Mouse (Mus musculus) activated CD4-positive, CD25-positive, alpha-beta regulatory T cell, adult 4 months (primary cell): Measurements from ENCODE around the gene Uba3. TPM values are rescaled to one million over a fixed set of nuclear protein-coding genes. Genes with fewer than 3 reads are reported as not detected.

Experiments used
- ATAC-seq: one replicate; pipeline ENCODE4 v1.8.0; 2017
- polyA plus RNA-seq, 2 experiments: library from polyadenylated mRNA; unstranded; fragments of 100-300 nt; shearing (Covaris generic); gene quantifications; one replicate each; pipeline ENCODE4 v1.2.1; 2017

Uba3 gene
- 10 to 100 TPM; 34.6 to 41.3 TPM for polyA plus RNA-seq

DNA sequence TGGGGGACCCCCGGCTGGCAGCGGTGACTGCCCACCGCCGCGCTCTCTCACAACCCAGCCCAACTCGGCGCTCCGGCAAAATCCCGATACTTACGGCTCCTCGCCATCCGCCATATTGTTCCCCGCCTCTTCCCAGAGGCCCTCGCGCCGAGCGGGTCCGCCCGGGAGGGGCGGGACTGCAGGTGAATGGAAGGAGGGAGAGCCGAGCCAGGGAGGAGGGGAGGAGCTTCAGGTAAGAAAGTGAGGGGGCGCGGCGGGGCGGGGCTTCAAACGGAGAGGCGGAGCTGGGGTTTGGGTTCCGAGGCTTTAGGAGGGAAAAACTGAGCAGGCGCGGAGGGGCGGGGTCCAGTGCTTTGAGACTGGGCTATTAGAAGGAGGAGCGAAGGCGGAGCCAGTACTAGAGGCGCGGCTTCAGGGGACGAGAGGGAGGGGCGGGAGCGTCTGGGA, at the start of gene Uba3:
Gene Uba3 (minus strand): TSS at position 209 of the 447 bp plus-strand sequence.
- ATAC-seq, result peak; percentile 83

GRCm38 (mm10) chr6:97252711-97253221, 47.3 kb upstream of the Uba3 start, which contains the start of gene Lmod3:
Gene Lmod3 (minus strand): TSS chr6:97252759.
- no peak for ATAC-seq

- no peak for ATAC-seq
Observed at GRCm38 (mm10) chr6:97252086-97252485, 46.6 kb upstream of the Uba3 start.

GRCm38 (mm10) chr6:97250966-97251365, 45.5 kb upstream of the Uba3 start:
- peak; percentile 73 for ATAC-seq

GRCm38 (mm10) chr6:97245200-97245599, 39.8 kb upstream of the Uba3 start:
- ATAC-seq, result no peak

GRCm38 (mm10) chr6:97242522-97242921, 37.1 kb upstream of the Uba3 start:
- ATAC-seq, result no peak

DNA sequence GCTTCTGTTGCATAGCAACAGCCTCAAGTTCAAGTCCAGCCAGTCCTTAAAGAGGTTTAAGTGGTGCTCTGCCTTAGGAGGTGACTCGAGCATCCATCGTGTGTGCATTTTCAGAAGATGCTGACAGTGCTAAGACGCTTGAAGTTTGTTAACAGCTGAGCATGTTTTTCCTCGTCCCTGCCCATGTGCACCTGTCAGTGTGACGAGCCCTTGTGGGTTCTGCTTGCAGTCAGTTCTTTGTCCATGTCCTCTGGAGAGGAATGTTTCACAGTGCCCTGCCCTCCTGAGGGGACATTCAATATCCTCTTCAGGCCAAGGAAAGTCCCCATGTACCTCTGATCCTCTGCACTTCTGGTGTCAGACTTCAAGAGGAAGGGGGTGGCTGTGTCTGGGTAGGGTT, 34.6 kb upstream of the Uba3 start:
- ATAC-seq, result no peak

- ATAC-seq, result no peak
Observed at GRCm38 (mm10) chr6:97239360-97239759, 33.9 kb upstream of the Uba3 start.

- no peak for ATAC-seq
Observed at GRCm38 (mm10) chr6:97236088-97236487, 30.6 kb upstream of the Uba3 start.

DNA sequence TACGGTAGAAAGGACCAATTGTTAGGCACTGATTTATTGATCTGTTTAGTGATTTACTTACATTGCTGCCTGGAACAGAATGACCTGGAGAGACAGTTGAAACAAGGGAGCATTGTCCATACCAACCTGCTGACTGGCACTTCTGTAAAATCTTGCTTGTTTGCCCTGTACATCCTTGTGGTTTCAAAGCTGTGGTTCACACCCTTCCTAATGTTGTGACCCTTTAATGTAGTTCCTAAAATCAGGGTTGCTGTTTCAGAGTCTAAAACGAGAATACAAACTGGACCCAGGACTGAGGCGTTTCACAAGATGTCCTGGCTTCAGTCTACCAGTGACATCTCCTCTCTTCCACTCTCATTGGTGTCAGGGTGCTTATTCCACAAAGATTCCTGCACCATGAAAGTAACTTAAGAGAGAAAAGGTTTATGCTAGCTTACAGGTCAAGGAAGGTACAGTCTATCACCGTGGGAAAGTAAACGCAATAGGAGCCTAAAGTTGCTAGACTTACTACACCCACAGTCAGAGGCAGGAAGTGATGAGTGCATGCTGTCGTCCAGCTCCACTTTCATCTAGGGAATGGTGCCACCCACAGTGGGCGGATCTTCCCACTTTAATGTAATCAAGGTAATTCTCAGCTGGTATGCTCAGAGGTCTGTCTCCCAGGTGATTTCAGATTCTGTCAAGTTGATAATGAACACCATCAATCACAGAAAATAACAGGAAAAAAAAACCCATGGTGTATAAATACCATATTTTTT, 29.6 kb upstream of the Uba3 start:
- ATAC-seq, result peak; percentile 26

GRCm38 (mm10) chr6:97227067-97227847, 21.8 kb upstream of the Uba3 start:
- no peak for ATAC-seq

DNA sequence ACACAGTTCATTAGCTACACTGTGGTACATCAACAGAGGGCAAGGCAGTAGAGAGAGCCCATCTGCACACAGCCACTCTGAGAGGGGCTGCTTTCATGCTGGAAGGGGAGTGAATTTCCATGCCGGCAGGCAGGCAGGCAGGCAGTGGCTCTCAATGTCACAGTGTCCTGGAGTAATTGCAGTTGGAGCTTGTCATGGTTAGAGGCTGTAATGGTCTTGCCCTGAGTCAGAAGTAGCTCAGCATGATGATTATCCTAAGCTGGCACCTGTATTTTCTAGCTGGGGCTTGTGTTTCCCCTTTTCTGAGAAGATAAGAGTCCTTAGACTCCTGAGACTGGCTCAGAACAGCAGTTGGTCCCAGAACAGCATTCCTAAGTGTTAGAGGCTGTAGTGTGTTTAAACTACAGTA, 20.6 kb upstream of the Uba3 start:
- no peak for ATAC-seq

- no peak for ATAC-seq
Observed at GRCm38 (mm10) chr6:97224505-97224904, 19.1 kb upstream of the Uba3 start.

DNA sequence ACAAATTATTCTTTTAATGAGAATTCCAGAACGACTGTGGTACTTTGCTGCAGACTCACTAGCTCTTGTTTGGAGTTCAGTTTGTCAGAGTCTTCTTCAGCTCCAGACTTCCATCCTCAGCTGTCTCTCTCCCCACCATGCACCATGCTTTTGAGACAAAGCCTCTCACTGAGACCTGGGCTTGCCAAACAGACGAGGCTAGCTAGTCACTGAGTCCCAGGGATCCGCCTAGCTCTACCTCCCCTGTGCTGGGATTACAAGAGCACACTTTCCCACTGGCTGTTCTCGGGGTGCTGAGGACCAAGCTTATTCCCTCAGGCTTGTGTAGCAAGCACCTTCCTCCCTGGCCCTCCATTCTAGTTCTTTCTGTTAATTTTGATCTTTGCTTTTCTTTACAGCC, 18.1 kb upstream of the Uba3 start:
- no peak for ATAC-seq

- ATAC-seq, result peak; percentile 9
Observed at GRCm38 (mm10) chr6:97222931-97223467, 17.6 kb upstream of the Uba3 start.

DNA sequence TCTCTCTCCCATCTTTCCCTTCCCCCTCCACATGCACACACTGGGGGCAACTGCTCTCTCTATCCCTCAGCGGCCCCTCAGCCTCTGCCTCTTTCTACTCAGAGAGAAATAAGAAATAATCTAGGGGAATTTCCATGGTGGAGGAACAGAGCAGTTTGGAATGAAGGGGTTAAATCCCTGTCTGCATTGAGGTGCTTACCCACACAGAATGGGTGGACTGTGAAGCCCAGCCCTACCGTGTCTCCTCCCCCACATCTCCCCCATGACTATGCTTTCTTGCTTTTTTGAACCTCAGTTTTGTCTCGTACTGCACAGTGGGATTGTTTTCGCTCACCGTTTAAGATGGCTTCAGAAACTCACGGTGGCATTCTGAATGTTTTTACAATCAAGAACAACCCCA, 16.9 kb upstream of the Uba3 start:
- peak; percentile 25 for ATAC-seq

DNA sequence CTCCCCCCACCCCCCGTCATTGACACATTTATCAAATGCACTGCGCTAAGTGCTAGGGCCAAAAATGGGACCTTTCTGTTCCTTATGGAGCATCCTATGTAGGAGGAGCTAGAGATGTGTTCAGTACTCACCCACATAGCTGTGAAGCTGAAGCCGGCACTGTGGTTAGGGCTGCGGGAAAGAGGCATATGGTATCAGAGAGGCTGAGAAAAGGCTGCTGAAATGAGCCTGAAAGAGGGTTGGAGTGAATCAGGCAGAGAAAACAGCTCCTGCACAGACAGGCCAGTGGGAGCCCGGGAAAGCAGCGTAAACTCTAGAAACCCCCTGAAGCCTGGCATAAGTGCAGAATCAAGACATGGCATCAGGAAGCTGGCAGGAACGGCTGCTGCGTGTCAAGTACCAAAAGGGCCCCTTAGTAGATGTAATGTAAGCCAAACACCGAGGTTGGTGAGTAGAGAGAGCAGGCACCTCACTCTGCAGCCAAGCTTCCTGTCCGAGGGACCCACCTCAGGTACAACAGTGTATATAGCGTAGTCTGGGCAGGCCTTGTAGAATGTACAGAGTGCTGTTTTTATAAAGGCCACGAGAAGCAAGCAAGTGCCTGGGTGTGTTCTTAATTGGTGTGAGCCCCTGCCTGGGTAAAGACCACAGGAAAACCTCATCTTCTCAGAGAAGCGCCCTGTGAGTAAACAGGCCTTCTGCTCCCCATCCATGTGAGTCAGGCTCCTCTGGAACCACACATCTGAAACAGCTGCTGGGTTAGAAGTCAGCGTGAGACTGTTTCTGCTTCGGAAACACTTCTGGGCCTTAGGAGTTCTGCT, 16.0 kb upstream of the Uba3 start:
- ATAC-seq, result peak; percentile 39

- ATAC-seq, result no peak
Observed at GRCm38 (mm10) chr6:97220672-97221071, 15.2 kb upstream of the Uba3 start.

DNA sequence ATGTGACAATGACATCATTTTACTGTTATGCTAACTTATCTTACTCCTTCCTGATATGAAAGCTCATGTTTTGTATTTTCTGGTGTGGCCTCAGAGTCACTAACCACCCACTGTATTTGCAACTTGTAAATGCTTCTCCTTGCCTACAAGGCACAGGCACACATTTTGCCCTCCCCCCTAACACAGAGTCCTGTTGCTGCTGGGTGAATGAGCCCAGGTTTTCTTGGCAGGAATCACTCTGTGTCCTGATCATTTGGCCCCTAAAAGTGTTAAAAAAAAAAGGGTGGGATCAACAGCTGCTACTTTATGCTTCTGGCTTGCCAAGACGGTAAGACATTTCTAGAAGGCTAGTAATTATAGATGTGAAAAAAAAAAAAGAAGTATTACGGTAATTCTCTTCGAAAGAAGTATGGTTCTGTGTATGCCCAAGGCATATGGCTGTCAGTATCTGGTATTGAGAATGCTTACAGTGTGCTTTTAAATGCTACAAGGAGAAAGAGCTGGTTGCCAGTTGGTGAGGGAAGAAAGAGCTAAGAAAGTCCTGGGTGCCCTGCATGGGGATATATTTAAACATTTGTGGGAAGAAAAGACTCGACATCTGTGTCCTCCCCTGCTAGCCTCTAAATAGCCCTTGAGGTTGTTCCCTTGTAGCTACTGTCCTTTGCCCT, 10.8 kb upstream of the Uba3 start:
- no peak for ATAC-seq

DNA sequence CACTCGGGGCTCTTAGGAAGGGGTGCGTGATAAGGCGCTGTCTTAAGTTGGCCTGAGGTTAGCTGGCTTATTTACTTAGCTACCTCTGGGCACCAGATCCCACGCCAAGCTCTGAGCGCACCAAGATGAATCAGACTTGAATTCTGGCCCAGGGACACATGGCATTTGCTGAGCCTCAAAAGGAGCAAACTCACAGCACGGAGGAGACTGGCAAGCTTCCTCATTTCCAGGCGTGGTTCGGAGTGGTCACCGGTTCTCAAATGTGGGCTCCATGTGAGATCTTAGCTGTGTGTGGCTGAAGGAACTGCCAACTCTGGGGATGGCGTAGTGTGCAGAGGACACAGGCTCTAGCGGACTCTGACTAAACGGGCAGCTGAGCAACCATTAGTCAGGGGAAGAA, 6.5 kb upstream of the Uba3 start:
- ATAC-seq, result no peak

DNA sequence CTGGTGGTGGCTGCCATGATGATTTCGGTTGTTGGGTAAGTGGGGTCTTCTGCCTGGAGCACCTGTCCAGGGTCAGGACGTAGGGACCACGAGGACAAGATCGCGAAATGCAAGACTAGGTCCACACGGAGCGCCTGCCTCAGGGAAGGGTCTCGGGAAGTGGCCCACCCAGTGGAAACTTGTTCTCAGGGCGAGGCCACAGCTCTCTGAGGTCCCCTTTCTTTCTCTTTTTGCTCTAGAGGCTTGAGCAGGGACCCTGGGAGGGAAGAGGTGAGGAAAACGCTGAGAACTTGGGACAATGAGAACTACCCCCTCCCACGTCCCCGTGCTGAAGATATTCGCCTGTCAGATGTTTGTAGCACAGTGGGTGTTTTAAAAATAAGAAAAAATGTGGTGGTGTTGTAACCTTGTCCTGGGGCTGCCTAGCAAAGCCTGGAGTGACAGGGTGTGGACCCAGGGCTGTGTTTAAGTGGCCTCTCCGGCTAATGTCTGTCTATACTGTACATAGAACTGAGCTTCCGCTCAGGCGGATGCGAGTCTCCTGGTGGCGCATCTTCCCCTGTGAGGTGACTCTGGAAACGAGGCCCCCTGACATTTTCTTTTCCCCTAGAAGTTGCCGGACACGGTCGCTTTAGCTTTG, 5.6 kb upstream of the Uba3 start:
- ATAC-seq, result peak; percentile 48
